Mouse (Mus musculus) stomach, postnatal 0 days (tissue): ENCODE measurements around the gene Nsl1.

Source experiments
- CTCF ChIP-seq: IDR thresholded peaks from 2 replicates; pipeline ENCODE4 v1.5.1; 2016; ENCODE audit warnings: antibody characterized with exemption, low read depth, mild to moderate bottlenecking, moderate library complexity
- EP300 ChIP-seq: optimal IDR thresholded peaks from 2 replicates; pipeline ENCODE3; 2016; ENCODE audit warnings: antibody characterized with exemption

DNA sequence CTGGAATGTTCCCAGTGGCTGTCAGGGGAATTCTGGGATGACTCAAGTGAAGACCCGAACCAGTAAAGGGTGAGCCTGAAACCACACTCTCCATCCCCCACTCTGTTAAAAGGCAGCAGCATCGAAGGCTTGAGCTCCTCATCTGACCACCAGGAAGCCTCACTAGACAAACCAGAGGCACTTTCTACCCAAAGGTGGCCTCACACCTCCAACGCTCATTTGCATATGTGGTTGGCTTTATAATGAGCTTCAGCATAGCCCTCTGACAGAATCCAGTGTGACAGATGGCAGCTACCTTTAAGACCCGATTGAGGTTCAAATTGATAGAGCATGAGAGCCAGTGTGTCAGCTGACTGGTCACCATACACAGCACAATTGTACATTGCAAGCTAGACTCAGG is 61.5 kb downstream of the Nsl1 start:
- TF ChIP-seq CTCF (no peak), EP300 (no peak)
